ENCODE assay signal across 13 mouse cellular contexts in genomic region chr11:117104044-117104757, GRCm38 (mm10). TPM values are rescaled to one million over a fixed set of nuclear protein-coding genes. Genes with fewer than 3 reads are reported as not detected.
DNase-seq lines count a peak whose midpoint lies in the region; ATAC-seq and TF ChIP-seq lines count a peak whose summit lies in the region.
"Had no signal": no experiment of that assay in that cellular context is flagged by ENCODE, and none has a peak within 500 bp of the region (broad histone marks: within the 10 kb centered on the region; RNA-seq: fewer than 3 reads in every experiment).

No protein-coding gene starts in this region.

- no peaks in the 10 kb centered on the region for H3K27me3 ChIP-seq in heart, embryonic 10.5 days (ENCODE audit: insufficient read depth, poor library complexity, severe bottlenecking)
- H3K27me3 ChIP-seq in heart, embryonic 11.5 days (ENCODE audit: control insufficient read depth, insufficient read depth, low read length): no peaks in the 10 kb centered on the region
- no peaks in the 10 kb centered on the region for H3K27me3 ChIP-seq in embryonic facial prominence, embryonic 10.5 days (replicated peaks; ENCODE audit: low read depth, poor library complexity, severe bottlenecking)
- no peaks in the 10 kb centered on the region for H3K27me3 ChIP-seq in forebrain, postnatal 0 days (ENCODE audit: insufficient read depth, low read length)
- H3K27me3 ChIP-seq: liver, embryonic 13.5 days had no signal

- DNase-seq in heart, embryonic 10.5 days (ENCODE audit: low spot score): no peak
- DNase-seq in left cerebral cortex, adult 11 months (ENCODE audit: low spot score): peak; percentile 64
- no peak for DNase-seq in left cerebral cortex, postnatal 10 days (ENCODE audit: extremely low spot score in 1 of 2, low spot score in 2 of 2)
- no peak for DNase-seq in embryonic facial prominence, embryonic 10.5 days (ENCODE audit: low spot score)
- no peak for DNase-seq in forebrain, postnatal 0 days
- DNase-seq in thymus, adult 18-20 months: no peak
- DNase-seq: B cell, adult 2 months; cerebellum, adult 2 months; liver, embryonic 13.5 days had no signal

- TF ChIP-seq POLR2A in olfactory bulb, adult 2 months (IDR thresholded peaks at IDR 0.05; ENCODE audit: insufficient read depth, low read depth, low read length): no peak

- peak overlapping the region; percentile 82; the same call in 1 of the 2 replicates for H3K27ac ChIP-seq in heart, embryonic 10.5 days
- H3K27ac ChIP-seq in heart, embryonic 11.5 days (ENCODE audit: low read depth, low read length): no peak overlapping the region
- peak overlapping the region; percentile 41; the same call in 1 of the 2 replicates for H3K27ac ChIP-seq in embryonic facial prominence, embryonic 10.5 days (replicated peaks)
- H3K27ac ChIP-seq in olfactory bulb, adult 2 months (ENCODE audit: insufficient read depth, low read depth, low read length): peak overlapping the region; percentile 88
- no peak overlapping the region for H3K27ac ChIP-seq in forebrain, postnatal 0 days (ENCODE audit: low read depth, low read length)
- H3K27ac ChIP-seq: forebrain, embryonic 10.5 days; liver, embryonic 13.5 days had no signal

- H3K9ac ChIP-seq in heart, embryonic 11.5 days (ENCODE audit: low read depth, low read length): no peak overlapping the region
- no peak overlapping the region for H3K9ac ChIP-seq in forebrain, postnatal 0 days
- H3K9ac ChIP-seq: liver, embryonic 13.5 days had no signal

- no peak for ATAC-seq in heart, embryonic 11.5 days (replicated peaks; ENCODE audit: insufficient number of reproducible peaks, low FRiP score, low TSS enrichment)
- ATAC-seq in forebrain, postnatal 0 days: no peak
- ATAC-seq: inflammation-experienced regulatory T-cells, adult 6 months had no signal

- H3K4me1 ChIP-seq in heart, embryonic 10.5 days: peaks cover 45% of the 10 kb centered on the region
- H3K4me1 ChIP-seq in heart, embryonic 11.5 days (ENCODE audit: control insufficient read depth, insufficient read depth, low read length): peaks cover 23% of the 10 kb centered on the region
- peaks cover 58% of the 10 kb centered on the region for H3K4me1 ChIP-seq in embryonic facial prominence, embryonic 10.5 days
- H3K4me1 ChIP-seq in olfactory bulb, adult 2 months (ENCODE audit: control insufficient read depth, insufficient read depth, low read length): peaks cover 60% of the 10 kb centered on the region
- no peaks in the 10 kb centered on the region for H3K4me1 ChIP-seq in forebrain, postnatal 0 days (ENCODE audit: insufficient read depth)

- no peak overlapping the region for H3K4me3 ChIP-seq in heart, embryonic 10.5 days
- H3K4me3 ChIP-seq in heart, embryonic 11.5 days (ENCODE audit: low read depth, low read length): no peak overlapping the region
- H3K4me3 ChIP-seq in embryonic facial prominence, embryonic 10.5 days: no peak overlapping the region
- no peak overlapping the region for H3K4me3 ChIP-seq in olfactory bulb, adult 2 months (ENCODE audit: insufficient read depth, low read depth, low read length)
- H3K4me3 ChIP-seq in forebrain, postnatal 0 days (ENCODE audit: low read depth, low read length): no peak overlapping the region
- H3K4me3 ChIP-seq: forebrain, embryonic 10.5 days; liver, embryonic 13.5 days had no signal

- intact Hi-C loops in left cerebral cortex, postnatal 10 days (cut with DNase I): no loop called here

- H3K36me3 ChIP-seq in heart, embryonic 10.5 days: no peaks in the 10 kb centered on the region
- H3K36me3 ChIP-seq in heart, embryonic 11.5 days (ENCODE audit: control insufficient read depth, insufficient read depth, low read length): no peaks in the 10 kb centered on the region
- H3K36me3 ChIP-seq in embryonic facial prominence, embryonic 10.5 days (replicated peaks): no peaks in the 10 kb centered on the region
- H3K36me3 ChIP-seq in forebrain, postnatal 0 days (ENCODE audit: insufficient read depth): no peaks in the 10 kb centered on the region
- H3K36me3 ChIP-seq: forebrain, embryonic 10.5 days; liver, embryonic 13.5 days had no signal

- no peak overlapping the region for H3K4me2 ChIP-seq in heart, embryonic 11.5 days
- no peak overlapping the region for H3K4me2 ChIP-seq in forebrain, postnatal 0 days (ENCODE audit: low read depth)
- H3K4me2 ChIP-seq: liver, embryonic 13.5 days had no signal

- no peak for TF ChIP-seq CTCF in olfactory bulb, adult 2 months (IDR thresholded peaks at IDR 0.05; ENCODE audit: insufficient read depth, low read depth, low read length)
- no peak for TF ChIP-seq CTCF in forebrain, postnatal 0 days (IDR thresholded peaks at IDR 0.05; ENCODE audit: low read depth)

- 79% methylated on average over 10 of the region's 10 CpGs for WGBS in heart, embryonic 10.5 days
- 78% methylated on average over 10 of the region's 10 CpGs for WGBS in heart, embryonic 11.5 days (ENCODE audit: insufficient replicate concordance)
- 87% methylated on average over 10 of the region's 10 CpGs for WGBS in embryonic facial prominence, embryonic 10.5 days
- 32% methylated on average over 10 of the region's 10 CpGs for WGBS in olfactory bulb, adult 2 months
- 58% methylated on average over 10 of the region's 10 CpGs for WGBS in forebrain, postnatal 0 days

- H3K9me3 ChIP-seq in heart, embryonic 10.5 days: no peaks in the 10 kb centered on the region
- H3K9me3 ChIP-seq in heart, embryonic 11.5 days (replicated peaks; ENCODE audit: control insufficient read depth, low read length): no peaks in the 10 kb centered on the region
- no peaks in the 10 kb centered on the region for H3K9me3 ChIP-seq in embryonic facial prominence, embryonic 10.5 days
- no peaks in the 10 kb centered on the region for H3K9me3 ChIP-seq in forebrain, postnatal 0 days (ENCODE audit: low read length)
- H3K9me3 ChIP-seq: forebrain, embryonic 10.5 days; liver, embryonic 13.5 days had no signal

RNA-seq across cellular contexts. Expression of gene Sec14l1, which starts 10.8 kb away (rescaled TPM):
- polyA plus RNA-seq in heart, embryonic 10.5 days (2016; fragmentation: Nextera tagmentation; extraction: Ambion mirVana): 46.2 and 56.0 TPM in 2 replicates
- 32.6 and 39.4 TPM in 2 replicates for polyA plus RNA-seq in heart, embryonic 11.5 days (2014; fragmentation: Nextera tagmentation; extraction: Ambion mirVana)
- 100 to 1,000 TPM; 144 to 145 TPM for total RNA-seq in left cerebral cortex, postnatal 10 days (2021)
- polyA plus RNA-seq in embryonic facial prominence, embryonic 10.5 days (2016; fragmentation: Nextera tagmentation; extraction: Ambion mirVana): 50.6 and 51.8 TPM in 2 replicates
- polyA plus RNA-seq in olfactory bulb, adult 2 months (2012; ENCODE audit: insufficient read depth, insufficient read length, low replicate concordance, missing spikeins): not detected in 2 replicates
- total RNA-seq in forebrain, postnatal 0 days (2014; rRNA removed): 81.3 and 82.9 TPM in 2 replicates
- 62.1 and 65.1 TPM in 2 replicates for polyA plus RNA-seq in forebrain, postnatal 0 days (2015; fragmentation: Nextera tagmentation; extraction: Ambion mirVana)

Comparison
In these comparisons a context has a peak if more than half of its experiments do, and no peak if none do; other contexts are left out.
1. H3K27ac ChIP-seq: peak in heart, embryonic 10.5 days (single experiment), embryonic facial prominence, embryonic 10.5 days (single experiment) and olfactory bulb, adult 2 months (single experiment); none in heart, embryonic 11.5 days (single experiment) and forebrain, postnatal 0 days (single experiment).